In genomic region chr11:41531971-41532896, GRCm38 (mm10) we compare ENCODE assay signal across 16 mouse cellular contexts.
A peak's percentile ranks its signal among the peaks of the same experiment; 100 is the strongest.
DNase-seq lines count a peak whose midpoint lies in the region; ATAC-seq and TF ChIP-seq lines count a peak whose summit lies in the region.
"Had no signal": no experiment of that assay in that cellular context is flagged by ENCODE, and none has a peak within 500 bp of the region (broad histone marks: within the 10 kb centered on the region; RNA-seq: fewer than 3 reads in every experiment).

No protein-coding gene starts in this region.

- H3K27me3 ChIP-seq in forebrain, embryonic 16.5 days (replicated peaks; ENCODE audit: control insufficient read depth, insufficient read depth, low read length), result no peaks in the 10 kb centered on the region
- no peaks in the 10 kb centered on the region for H3K27me3 ChIP-seq in midbrain, embryonic 11.5 days (ENCODE audit: control insufficient read depth, insufficient read depth, low read length)

- H3K36me3 ChIP-seq in forebrain, embryonic 16.5 days (ENCODE audit: control insufficient read depth, insufficient read depth), result no peaks in the 10 kb centered on the region
- H3K36me3 ChIP-seq in midbrain, embryonic 11.5 days (ENCODE audit: control insufficient read depth, insufficient read depth, low read length), result no peaks in the 10 kb centered on the region
- H3K36me3 ChIP-seq: G1E; heart, embryonic 10.5 days had no signal

- WGBS in forebrain, embryonic 16.5 days, result 14% methylated on average over 7 of the region's 7 CpGs
- 52% methylated on average over 7 of the region's 7 CpGs for WGBS in midbrain, embryonic 11.5 days

- TF ChIP-seq POLR2A in brain, embryonic 14.5 days (IDR thresholded peaks at IDR 0.05; ENCODE audit: borderline replicate concordance, extremely low read depth, insufficient read depth, insufficient read length, poor library complexity, severe bottlenecking), result no peak

- H3K4me1 ChIP-seq in forebrain, embryonic 16.5 days (replicated peaks; ENCODE audit: control insufficient read depth, insufficient read depth, low read length), result peaks cover 2% of the 10 kb centered on the region; the same call in 1 of the 2 replicates
- H3K4me1 ChIP-seq in midbrain, embryonic 11.5 days (ENCODE audit: control insufficient read depth, insufficient read depth, low read length), result peaks cover 6% of the 10 kb centered on the region
- H3K4me1 ChIP-seq: heart, embryonic 10.5 days had no signal

- no peak overlapping the region for H3K4me3 ChIP-seq in forebrain, embryonic 16.5 days (replicated peaks; ENCODE audit: low read length)
- H3K4me3 ChIP-seq in midbrain, embryonic 11.5 days (ENCODE audit: low read depth, low read length), result no peak overlapping the region
- H3K4me3 ChIP-seq: heart, embryonic 10.5 days; myocyte had no signal

- H3K27ac ChIP-seq in forebrain, embryonic 16.5 days (ENCODE audit: low read length), result peak overlapping the region; percentile 50
- H3K27ac ChIP-seq in midbrain, embryonic 11.5 days (ENCODE audit: low read depth, low read length), result peak overlapping the region; percentile 62
- H3K27ac ChIP-seq: heart, embryonic 10.5 days; macrophage had no signal

- ATAC-seq in forebrain, embryonic 16.5 days, result peak; percentile 95
- ATAC-seq in midbrain, embryonic 11.5 days (ENCODE audit: low FRiP score), result peak; percentile 87

- no peaks in the 10 kb centered on the region for H3K9me3 ChIP-seq in forebrain, embryonic 16.5 days (ENCODE audit: control insufficient read depth, low read length)
- no peaks in the 10 kb centered on the region for H3K9me3 ChIP-seq in midbrain, embryonic 11.5 days (ENCODE audit: control insufficient read depth, low read length)
- H3K9me3 ChIP-seq: G1E; heart, embryonic 10.5 days had no signal

- no peak for TF ChIP-seq CTCF in brain, embryonic 14.5 days (IDR thresholded peaks at IDR 0.05; ENCODE audit: borderline replicate concordance, extremely low read depth, insufficient read depth, insufficient read length)

- H3K9ac ChIP-seq in forebrain, embryonic 16.5 days (replicated peaks; ENCODE audit: low read depth, low read length), result no peak overlapping the region
- no peak overlapping the region for H3K9ac ChIP-seq in midbrain, embryonic 11.5 days (ENCODE audit: low read length)

- peak; percentile 3 for DNase-seq in layer of hippocampus, adult 9-10 months (ENCODE audit: low spot score)
- no peak for DNase-seq in layer of hippocampus, postnatal 25 days (ENCODE audit: extremely low spot score in 1 of 2, low spot score in 1 of 2)
- DNase-seq in brain, embryonic 14.5 days (ENCODE audit: low read depth), result peak; percentile 93
- DNase-seq in midbrain, embryonic 11.5 days (ENCODE audit: low spot score, missing footprints), result peak; percentile 88
- DNase-seq in cerebellum, adult 18-20 months, result no peak
- no peak for DNase-seq in testis, postnatal 14 days (ENCODE audit: low spot score)
- no peak for DNase-seq in right cerebral cortex, postnatal 10 days (ENCODE audit: low spot score in 2 of 2)
- DNase-seq: cerebellum, adult 9-10 months; heart, postnatal 4 days; kidney, adult 2 months; lung, adult 18-20 months had no signal

- no peak overlapping the region for H3K4me2 ChIP-seq in forebrain, embryonic 16.5 days (ENCODE audit: low read length)
- H3K4me2 ChIP-seq in midbrain, embryonic 11.5 days, result no peak overlapping the region

Comparison
In these comparisons a context has a peak if more than half of its experiments do, and no peak if none do; other contexts are left out.
1. DNase-seq: peak in layer of hippocampus, adult 9-10 months (single experiment), brain, embryonic 14.5 days (single experiment) and midbrain, embryonic 11.5 days (single experiment); none in layer of hippocampus, postnatal 25 days (0 of 2), cerebellum, adult 18-20 months (0 of 2), testis, postnatal 14 days (single experiment) and right cerebral cortex, postnatal 10 days (0 of 2).